Mouse (Mus musculus) heart, postnatal 10 days (tissue): ENCODE results near the gene Dguok. TPM values are rescaled to one million over a fixed set of nuclear protein-coding genes. Genes with fewer than 3 reads are reported as not detected.

Source experiments
- DNase-seq, 2 experiments: peaks; one replicate each; pipeline ENCODE4 v3.0.0; 2021
- intact Hi-C: fragments of 180-260 bp; cut with DNase I; formaldehyde crosslinking; loops from one replicate; pipeline ENCODE4 v1.15.1; 2025
- total RNA-seq, 2 experiments: library from RNA; stranded (reverse); gene quantifications; 2 replicates each; pipeline ENCODE4 v1.2.3; 2021

The Dguok gene
- 10 to 100 TPM; 24.0 to 31.1 TPM for total RNA-seq

GRCm38 (mm10) chr6:83506258-83507167, at the start of gene Dguok:
Dguok (minus strand) TSS chr6:83506969.
- intact Hi-C loops: loop anchor here (2.0 to 5.0 kb wide), 2 partner anchors 52 to 64 kb away; no protein-coding TSS in a partner anchor
- DNase-seq: peak; percentile 98

GRCm38 (mm10) chr6:83555972-83556371, 49.2 kb upstream of the Dguok start:
- DNase-seq: no peak
- intact Hi-C loops: no loop called here

GRCm38 (mm10) chr6:83548346-83548745, 41.6 kb upstream of the Dguok start:
- intact Hi-C loops: no loop called here
- DNase-seq: no peak

- intact Hi-C loops: no loop called here
- no peak for DNase-seq
These were observed 39.0 kb upstream of the Dguok start for GRCm38 (mm10) chr6:83545778-83546177.

- intact Hi-C loops: no loop called here
- DNase-seq: peak; percentile 75 to 76
These were observed 35.1 kb upstream of the Dguok start for GRCm38 (mm10) chr6:83541756-83542456.

- peak in 1 of 2 experiments; percentile 19 for DNase-seq
- intact Hi-C loops: no loop called here
These were observed 33.2 kb upstream of the Dguok start for GRCm38 (mm10) chr6:83540017-83540416.

GRCm38 (mm10) chr6:83536795-83537059, 30.0 kb upstream of the Dguok start:
- intact Hi-C loops: no loop called here
- DNase-seq: no peak

GRCm38 (mm10) chr6:83536028-83536794, 29.4 kb upstream of the Dguok start, which contains the start of gene Actg2:
Actg2 (minus strand) TSS chr6:83536265.
- DNase-seq: no peak
- intact Hi-C loops: no loop called here

GRCm38 (mm10) chr6:83532608-83533007, 25.8 kb upstream of the Dguok start:
- intact Hi-C loops: no loop called here
- DNase-seq: no peak

- intact Hi-C loops: no loop called here
- DNase-seq: no peak
These were observed 16.4 kb upstream of the Dguok start for GRCm38 (mm10) chr6:83523194-83523593.

- intact Hi-C loops: no loop called here
- DNase-seq: no peak
These were observed 15.0 kb upstream of the Dguok start for GRCm38 (mm10) chr6:83521784-83522183.

GRCm38 (mm10) chr6:83518637-83519036, 11.9 kb upstream of the Dguok start:
- DNase-seq: no peak
- intact Hi-C loops: loop anchor here (5.0 to 10.0 kb wide), 2 partner anchors 154 to 314 kb away; no protein-coding TSS in a partner anchor

- DNase-seq: no peak
- intact Hi-C loops: loop anchor here (5.0 to 10.0 kb wide), 2 partner anchors 157 to 310 kb away; no protein-coding TSS in a partner anchor
These were observed 8.4 kb upstream of the Dguok start for GRCm38 (mm10) chr6:83515172-83515571.

GRCm38 (mm10) chr6:83512495-83512894, 5.7 kb upstream of the Dguok start:
- DNase-seq: peak; percentile 68 to 81

GRCm38 (mm10) chr6:83510210-83510609, 3.4 kb upstream of the Dguok start:
- DNase-seq: peak in 1 of 2 experiments; percentile 35
- intact Hi-C loops: loop anchor here (10.0 kb wide), 1 partner anchor 305 kb away; no protein-coding TSS in a partner anchor

More at GRCm38 (mm10) chr6:83512495-83512894, 5.7 kb upstream of the Dguok start:
- intact Hi-C loops: loop anchor here (1.0 to 10.0 kb wide), 2 partner anchors 156 to 308 kb away; no protein-coding TSS in a partner anchor

GRCm38 (mm10) chr6:83509442-83509841, 2.7 kb upstream of the Dguok start:
- intact Hi-C loops: loop anchor here (5.0 kb wide), 1 partner anchor 67 kb away; no protein-coding TSS in a partner anchor
- peak in 1 of 2 experiments; percentile 27 for DNase-seq

- no peak for DNase-seq
These were observed 388 bp upstream of the Dguok start for GRCm38 (mm10) chr6:83507168-83507546.

GRCm38 (mm10) chr6:83505554-83505953, 1.2 kb downstream of the Dguok start:
- intact Hi-C loops: loop anchor here (5.0 kb wide), 1 partner anchor 63 kb away; no protein-coding TSS in a partner anchor

More at GRCm38 (mm10) chr6:83507168-83507546, 388 bp upstream of the Dguok start:
- intact Hi-C loops: loop anchor here (2.0 to 5.0 kb wide), 2 partner anchors 52 to 65 kb away; no protein-coding TSS in a partner anchor

GRCm38 (mm10) chr6:83503361-83503760, 3.4 kb downstream of the Dguok start:
- intact Hi-C loops: no loop called here
- no peak for DNase-seq

More at GRCm38 (mm10) chr6:83505554-83505953, 1.2 kb downstream of the Dguok start:
- DNase-seq: no peak

GRCm38 (mm10) chr6:83502656-83503055, 4.1 kb downstream of the Dguok start:
- intact Hi-C loops: no loop called here
- DNase-seq: peak; percentile 32 to 36
